Mouse (Mus musculus) left cerebral cortex, postnatal 10 days (tissue): ENCODE data around the gene Gm28539. TPM values are rescaled to one million over a fixed set of nuclear protein-coding genes. Genes with fewer than 3 reads are reported as not detected.
"Not testable (repeated sequence)": the region's sequence is repeated elsewhere in the genome, so short reads cannot be mapped to it uniquely, and the experiment has no call there.

Experiments
- DNase-seq, 2 experiments: peaks; one replicate each; pipeline ENCODE4 v3.0.0; 2021 to 2022; ENCODE audit warnings: low spot score in 2 of 2, mixed read lengths in 1 of 2; ENCODE audit errors: extremely low spot score in 1 of 2
- intact Hi-C: fragments of 180-260 bp; cut with DNase I; formaldehyde crosslinking; loops from one replicate; pipeline ENCODE4 v1.15.1; 2025
- total RNA-seq, 2 experiments: library from RNA; stranded (reverse); gene quantifications; 2 replicates each; pipeline ENCODE4 v1.2.3; 2021

Gene Gm28539
- total RNA-seq, 2 experiments from 2014 or later, result 6.8 to 16.1 TPM

DNA sequence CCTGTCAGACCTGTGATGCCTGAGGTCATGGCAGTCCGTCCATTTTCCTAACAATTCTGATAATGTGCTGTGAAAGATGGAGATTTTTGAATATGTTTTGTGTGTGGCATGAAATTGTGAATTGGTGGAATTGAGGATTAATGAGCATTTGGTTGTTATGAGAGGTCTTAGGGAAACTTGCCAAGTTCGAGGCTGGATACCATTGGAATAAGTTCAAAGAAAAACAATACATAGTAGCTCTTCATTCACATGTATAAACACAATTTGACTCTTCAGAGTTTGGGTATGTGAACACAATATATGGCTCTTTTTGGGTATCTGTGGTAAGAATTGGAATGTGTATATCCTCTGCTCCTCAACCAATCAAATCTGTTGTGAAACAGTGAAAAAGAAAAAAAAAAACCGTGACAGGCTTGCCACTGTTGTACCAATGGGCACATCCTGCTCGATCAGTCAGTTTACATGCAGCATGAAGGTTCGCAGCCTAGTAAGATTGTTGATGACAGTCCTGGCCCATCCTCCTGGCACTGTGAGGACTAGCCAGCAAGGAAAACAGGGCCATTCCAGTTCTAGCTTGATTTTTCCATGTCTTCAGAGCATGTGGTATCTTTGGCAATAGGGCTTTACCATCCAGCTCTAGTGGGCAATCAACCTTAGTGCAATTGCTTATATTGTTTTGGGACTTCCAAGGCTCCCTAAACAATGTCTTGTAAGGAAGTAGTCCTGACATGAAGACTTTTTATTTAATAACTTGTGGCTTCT is 102.1 kb downstream of the Gm28539 start:
- intact Hi-C loops, result no loop called here
- no peak for DNase-seq

GRCm38 (mm10) chr16:18943906-18944305 is 107.5 kb downstream of the Gm28539 start:
- DNase-seq, result no peak
- intact Hi-C loops, result no loop called here

DNA sequence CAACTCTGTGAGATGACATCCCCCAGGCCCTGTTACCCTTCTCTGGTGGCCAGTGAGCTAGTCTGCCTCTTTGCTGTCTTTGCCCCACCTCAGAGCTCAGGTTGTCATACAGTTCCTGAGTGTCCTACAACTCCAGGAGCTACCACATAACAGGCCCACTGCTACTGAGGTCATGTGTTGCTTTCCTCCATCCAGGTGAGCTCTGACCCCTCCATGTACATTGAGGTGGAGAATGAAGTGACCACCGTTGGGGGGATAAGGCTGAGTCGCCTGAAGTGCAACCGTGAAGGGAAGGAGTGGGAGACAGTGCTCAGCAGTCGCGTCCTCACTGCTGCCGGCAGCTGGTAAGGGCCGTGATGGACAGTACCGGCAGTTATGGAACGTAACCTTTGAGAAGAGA is 112.6 kb downstream of the Gm28539 start:
- DNase-seq, result no peak
- intact Hi-C loops, result no loop called here

- DNase-seq, result no peak
- intact Hi-C loops, result no loop called here
These were observed 114.0 kb downstream of the Gm28539 start for GRCm38 (mm10) chr16:18950351-18950750.

GRCm38 (mm10) chr16:18952813-18953212 is 116.4 kb downstream of the Gm28539 start:
- no peak for DNase-seq
- intact Hi-C loops, result no loop called here

- intact Hi-C loops, result no loop called here
- DNase-seq, result no peak
These were observed 118.7 kb downstream of the Gm28539 start for GRCm38 (mm10) chr16:18955070-18955469.

- intact Hi-C loops, result no loop called here
- no peak for DNase-seq
These were observed 127.1 kb downstream of the Gm28539 start for GRCm38 (mm10) chr16:18963486-18963885.

DNA sequence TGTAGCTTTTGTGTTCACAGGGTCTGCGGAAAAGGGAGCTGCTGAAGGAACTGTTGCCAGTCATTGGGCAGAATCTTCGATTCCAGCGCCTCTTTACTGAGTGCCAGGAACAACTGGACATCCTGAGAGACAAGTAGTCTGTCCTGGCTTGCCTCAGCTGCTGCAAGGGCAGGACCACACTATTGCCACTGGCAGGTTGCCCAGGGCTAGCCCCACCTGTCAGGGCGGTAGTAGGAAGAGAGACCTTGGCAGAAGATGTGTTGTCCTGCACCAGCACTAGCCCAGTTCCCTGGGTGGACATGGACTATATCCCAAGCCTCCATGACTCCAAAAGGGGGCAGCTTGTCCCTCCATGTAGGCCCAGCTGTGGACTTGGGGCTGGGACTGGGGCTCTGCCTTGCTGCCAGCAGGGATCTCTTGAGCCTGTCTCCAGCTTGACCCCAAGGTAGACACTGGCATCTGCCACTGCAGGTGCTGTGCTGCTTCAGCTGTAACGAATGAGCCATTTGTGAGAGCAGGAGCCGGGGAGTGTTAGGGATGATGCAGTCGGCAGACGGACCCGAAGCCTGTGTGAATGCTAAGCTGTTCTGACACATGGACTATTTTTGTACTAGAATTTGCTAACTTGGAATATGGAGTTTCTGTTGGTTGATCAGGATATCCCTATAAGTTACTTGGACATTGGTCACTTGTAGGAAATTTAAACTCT is 133.2 kb downstream of the Gm28539 start:
- intact Hi-C loops, result no loop called here
- peak; percentile 16 to 56 for DNase-seq

- no peak for DNase-seq
- intact Hi-C loops, result no loop called here
These were observed 134.5 kb downstream of the Gm28539 start for GRCm38 (mm10) chr16:18970837-18971236.

- DNase-seq, intact Hi-C loops: not testable (repeated sequence)
These were observed 139.3 kb downstream of the Gm28539 start for GRCm38 (mm10) chr16:18975665-18976064.

GRCm38 (mm10) chr16:18976315-18976714 is 139.9 kb downstream of the Gm28539 start:
- intact Hi-C loops, result no loop called here

GRCm38 (mm10) chr16:18986381-18986780 is 150.0 kb downstream of the Gm28539 start:
- intact Hi-C loops, result no loop called here
- DNase-seq, result no peak

More at GRCm38 (mm10) chr16:18976315-18976714, 139.9 kb downstream of the Gm28539 start:
- DNase-seq, result no peak

- DNase-seq, result no peak
- intact Hi-C loops, result no loop called here
These were observed 150.5 kb downstream of the Gm28539 start for GRCm38 (mm10) chr16:18986860-18987259.

DNA sequence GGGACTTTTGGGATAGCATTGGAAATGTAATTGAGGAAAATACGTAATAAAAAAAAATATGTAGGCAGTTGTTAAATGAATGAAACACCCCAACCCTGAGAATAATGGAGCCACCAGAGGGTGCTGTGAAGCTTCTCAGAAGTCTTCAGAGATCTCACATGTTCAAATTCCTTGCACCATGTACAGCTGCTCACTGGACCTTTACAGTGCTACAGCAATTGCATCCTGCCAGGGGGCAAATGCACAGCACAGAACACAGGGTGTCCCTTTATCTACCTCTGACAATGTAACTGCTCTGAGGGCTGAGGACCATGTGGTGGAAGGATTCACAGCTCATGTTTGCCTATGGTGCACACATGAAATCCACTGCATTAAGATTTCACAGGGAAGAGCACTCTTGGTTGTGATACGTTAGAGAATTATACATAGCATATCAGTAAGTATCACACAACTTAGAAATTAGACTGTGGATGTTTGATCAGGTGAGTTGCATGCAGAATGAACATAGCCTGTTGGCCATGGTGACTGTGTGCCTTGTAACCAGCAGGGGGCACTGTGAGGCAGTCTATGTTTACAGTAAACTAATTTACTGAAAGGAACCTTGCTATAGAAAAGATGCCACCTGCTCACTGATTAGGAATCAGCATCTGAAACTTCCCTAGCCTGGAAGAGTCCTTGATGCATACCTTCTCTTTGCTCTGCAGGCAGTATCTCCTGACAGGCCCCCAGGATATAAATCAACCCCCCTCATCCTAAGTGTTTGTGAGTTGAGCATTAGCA is 166.4 kb downstream of the Gm28539 start:
- intact Hi-C loops, DNase-seq: not testable (repeated sequence)

DNA sequence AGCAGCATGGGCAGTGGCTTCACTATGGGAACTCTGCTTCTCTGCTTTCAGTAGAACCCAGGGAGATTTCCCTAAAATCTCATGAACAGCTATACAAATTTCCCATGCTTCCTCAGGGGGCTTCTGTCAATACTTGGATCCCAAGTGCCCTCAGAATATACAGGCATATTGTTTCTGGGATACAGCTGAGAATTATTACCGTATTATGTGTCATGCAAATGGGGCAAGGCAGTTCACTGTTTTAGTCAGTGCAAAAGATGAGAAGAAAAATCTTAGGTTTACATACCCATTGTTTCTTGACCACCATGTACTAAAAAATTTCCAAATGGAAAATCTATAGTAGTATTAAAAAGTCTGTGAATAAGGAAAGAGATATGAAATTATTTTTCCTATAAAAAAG is 167.4 kb downstream of the Gm28539 start:
- intact Hi-C loops, result no loop called here
- no peak for DNase-seq

DNA sequence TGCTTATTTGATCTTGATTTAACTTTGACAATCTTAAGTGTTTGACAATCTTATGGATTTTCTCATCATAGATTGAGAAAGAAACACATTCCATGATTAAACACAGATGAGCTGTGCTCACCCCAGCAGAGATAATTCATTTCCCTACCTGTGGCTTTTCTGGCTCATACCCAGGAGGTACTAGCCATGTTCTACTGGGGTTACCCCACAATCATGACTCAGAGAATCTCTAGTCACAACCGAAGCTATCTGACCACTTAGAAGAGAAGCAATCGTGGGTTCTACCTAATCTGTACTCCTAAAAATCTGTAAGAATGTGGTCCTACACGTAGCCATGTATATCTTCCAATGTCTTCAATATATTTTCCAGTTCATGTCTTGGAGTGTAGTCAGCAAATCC is 168.9 kb downstream of the Gm28539 start:
- intact Hi-C loops, result no loop called here

More for the DNA sequence above, 168.9 kb downstream of the Gm28539 start:
- no peak for DNase-seq
